Mouse (Mus musculus) megakaryocyte progenitor cell, adult 5-6 weeks (primary cell): ENCODE results near the gene Astl. TPM values are rescaled to one million over a fixed set of nuclear protein-coding genes. Genes with fewer than 3 reads are reported as not detected.

ENCODE experiments used
- ATAC-seq: replicated peaks from 2 replicates; pipeline ENCODE4 v1.8.0; 2016; ENCODE audit warnings: mild to moderate bottlenecking, moderate TSS enrichment, inconsistent platforms; ENCODE audit not compliant: poor library complexity
- total RNA-seq, 2 experiments: library from RNA; stranded (forward) in 1 of 2; stranded (reverse) in 1 of 2; fragments of 157-497, 149-512 nt in 1 of 2; fragments of 200-1000 nt in 1 of 2; gene quantifications; 2 replicates each; pipeline versions ENCODE4 v1.2.3 to v1.2.4; 2015 to 2017

The Astl gene
- 0.15 and 0.30 TPM in 2 replicates for total RNA-seq (2015)
- 0.24 TPM in 1 of 2 replicates, not detected in the other for total RNA-seq (2017)

DNA sequence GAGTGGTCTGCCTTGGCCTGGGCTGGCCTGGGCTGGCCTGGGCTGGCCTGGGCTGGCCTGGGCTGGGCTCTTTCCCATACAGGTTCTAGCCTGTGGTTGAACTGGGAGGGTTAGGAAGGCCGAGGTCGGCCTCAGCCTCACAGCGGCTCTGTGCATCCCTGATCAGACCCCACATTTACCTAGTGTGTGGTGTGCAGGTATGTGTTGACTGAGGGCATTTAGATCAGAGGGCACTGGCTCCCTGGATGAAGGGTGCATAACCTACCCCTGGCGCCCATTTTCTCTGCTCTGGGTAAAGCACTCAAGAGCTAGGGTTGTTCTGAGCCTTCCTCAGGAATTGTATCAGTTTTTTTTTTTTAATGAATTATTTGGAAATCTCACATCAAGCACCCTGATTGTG, at the start of gene Astl:
Gene Astl (plus strand): TSS at position 224 of the 400 bp plus-strand sequence.
- ATAC-seq, result no peak

- no peak for ATAC-seq
These were observed 46.2 kb upstream of the Astl start for GRCm38 (mm10) chr2:127292250-127292649.

- no peak for ATAC-seq
These were observed 41.2 kb upstream of the Astl start for GRCm38 (mm10) chr2:127297001-127297805.

DNA sequence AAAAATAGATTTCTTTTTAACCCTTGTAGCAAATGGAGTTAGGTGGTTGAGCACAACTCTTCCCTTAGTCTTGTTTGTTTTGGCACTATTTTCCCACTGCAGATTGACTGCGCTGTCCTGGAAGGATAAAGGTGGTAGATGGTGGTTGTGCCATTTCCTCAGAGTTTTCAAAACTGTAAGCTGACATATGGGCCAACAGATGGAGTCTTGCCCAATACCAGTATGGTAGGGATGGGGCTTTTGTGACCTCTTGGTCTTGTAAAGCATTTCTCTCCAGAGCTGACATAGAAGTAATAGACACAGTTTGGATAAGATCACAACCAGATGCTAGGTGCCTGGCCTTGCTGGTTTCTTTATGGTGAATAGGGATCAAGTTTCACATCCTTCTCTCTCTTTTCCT, 40.4 kb upstream of the Astl start:
- ATAC-seq, result no peak

GRCm38 (mm10) chr2:127300701-127301100, 37.7 kb upstream of the Astl start:
- peak; percentile 57 for ATAC-seq

GRCm38 (mm10) chr2:127301883-127302282, 36.6 kb upstream of the Astl start:
- ATAC-seq, result peak; percentile 59

GRCm38 (mm10) chr2:127304192-127304591, 34.2 kb upstream of the Astl start:
- ATAC-seq, result peak; percentile 26; the same call in 1 of the 2 replicates

- 0 out of 2 replicates have a peak, but pooled peaks have one; percentile 18 for ATAC-seq
These were observed 33.7 kb upstream of the Astl start for GRCm38 (mm10) chr2:127304609-127305210.

DNA sequence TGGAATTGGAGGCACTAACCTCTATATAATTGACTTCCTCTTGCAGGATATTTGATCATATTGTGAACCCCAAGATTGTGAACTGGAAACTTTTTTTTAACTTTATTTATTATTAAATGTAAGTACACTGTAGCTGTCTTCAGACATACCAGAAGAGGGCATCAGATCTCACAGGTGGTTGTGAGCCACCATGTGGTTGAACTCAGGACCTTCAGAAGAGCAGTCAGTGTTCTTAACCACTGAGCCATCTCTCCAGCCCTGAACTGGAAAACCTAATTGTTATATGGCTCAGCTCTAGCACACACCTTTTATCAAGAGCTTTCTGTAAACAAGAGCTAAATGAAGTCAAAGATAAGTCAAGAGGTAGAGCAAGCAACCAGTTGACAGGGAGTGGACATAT, 32.3 kb upstream of the Astl start:
- ATAC-seq, result no peak

GRCm38 (mm10) chr2:127307179-127307578, 31.3 kb upstream of the Astl start:
- ATAC-seq, result peak; percentile 61

DNA sequence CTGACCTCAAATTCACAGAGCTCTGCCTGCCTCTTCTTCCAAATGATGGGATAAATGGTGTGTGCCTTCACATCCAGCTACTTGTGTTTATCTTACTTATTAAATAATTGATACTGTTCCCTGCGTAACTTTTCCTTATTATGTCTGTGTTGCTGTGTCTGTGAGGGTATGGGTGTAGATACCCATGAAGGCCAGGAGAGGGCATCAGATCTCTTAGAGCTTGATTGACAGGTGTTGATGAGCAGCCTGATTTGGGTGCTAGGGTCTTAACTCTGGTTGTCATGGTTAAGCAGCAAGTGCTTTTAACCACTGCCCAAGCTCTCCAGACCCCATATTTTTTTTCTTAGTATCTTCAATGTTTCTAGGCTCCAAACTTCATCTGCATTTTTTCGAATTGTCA, 29.8 kb upstream of the Astl start:
- ATAC-seq, result peak; percentile 74; the same call in 1 of the 2 replicates

- no peak for ATAC-seq
These were observed 28.2 kb upstream of the Astl start for GRCm38 (mm10) chr2:127310246-127310645.

DNA sequence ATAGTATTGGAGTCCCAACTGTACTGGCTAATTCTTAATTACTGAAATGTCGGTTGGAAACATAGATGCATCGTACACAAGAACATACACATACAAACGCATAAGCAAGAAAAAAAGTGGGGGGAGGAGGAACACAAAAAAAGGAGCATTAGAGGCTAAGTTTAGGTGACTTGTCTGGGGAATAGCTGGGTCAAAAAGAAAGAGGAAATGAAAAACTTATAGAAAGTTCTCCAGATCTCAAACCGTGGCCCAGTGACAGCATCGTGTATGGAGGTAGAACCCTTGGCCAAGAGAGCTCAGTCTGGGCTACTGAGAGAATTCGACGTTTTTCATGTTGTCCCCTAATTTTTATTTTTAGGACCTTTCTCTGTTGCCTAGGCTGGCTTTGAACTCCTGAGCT, 27.8 kb upstream of the Astl start:
- ATAC-seq, result no peak

DNA sequence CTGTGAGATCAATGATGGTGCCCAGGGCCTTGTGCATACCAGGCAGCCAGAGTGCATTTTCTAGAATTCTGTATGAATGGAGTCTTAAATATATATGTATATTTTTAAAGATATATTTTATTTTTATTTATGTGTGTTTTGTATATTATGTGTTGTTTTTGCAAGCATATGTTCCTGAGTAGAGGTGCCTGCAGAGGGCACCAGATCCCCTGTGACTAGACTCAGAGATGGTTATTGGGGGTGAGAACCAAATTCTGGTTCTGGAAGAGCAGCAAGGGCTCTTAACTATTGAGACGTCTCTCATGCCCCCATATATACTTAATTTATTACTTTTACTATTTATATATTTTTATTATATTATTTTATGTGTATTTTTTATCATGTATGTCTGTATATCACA, 27.2 kb upstream of the Astl start:
- no peak for ATAC-seq

- ATAC-seq, result no peak
These were observed 25.6 kb upstream of the Astl start for GRCm38 (mm10) chr2:127312801-127313200.

DNA sequence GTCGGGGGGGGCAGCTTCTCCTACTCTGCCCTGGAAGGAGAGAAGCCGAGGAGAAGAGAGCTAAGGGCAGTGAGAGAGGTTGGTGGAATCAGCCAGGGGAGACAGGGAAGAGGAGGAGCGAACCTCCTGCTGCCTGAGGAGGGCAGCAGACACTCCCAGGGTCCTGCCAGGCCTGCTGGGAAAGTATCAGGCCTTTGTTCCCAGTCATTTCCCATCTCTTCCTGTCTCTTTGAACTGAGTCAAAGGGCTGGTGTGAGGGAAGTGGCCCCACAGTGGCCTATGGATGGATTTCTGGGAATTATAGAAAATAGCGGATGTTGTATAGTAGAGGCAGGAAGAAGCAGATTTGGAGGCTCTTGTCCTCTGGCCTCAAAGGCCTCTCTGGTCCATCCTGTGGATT, 24.6 kb upstream of the Astl start:
- no peak for ATAC-seq

DNA sequence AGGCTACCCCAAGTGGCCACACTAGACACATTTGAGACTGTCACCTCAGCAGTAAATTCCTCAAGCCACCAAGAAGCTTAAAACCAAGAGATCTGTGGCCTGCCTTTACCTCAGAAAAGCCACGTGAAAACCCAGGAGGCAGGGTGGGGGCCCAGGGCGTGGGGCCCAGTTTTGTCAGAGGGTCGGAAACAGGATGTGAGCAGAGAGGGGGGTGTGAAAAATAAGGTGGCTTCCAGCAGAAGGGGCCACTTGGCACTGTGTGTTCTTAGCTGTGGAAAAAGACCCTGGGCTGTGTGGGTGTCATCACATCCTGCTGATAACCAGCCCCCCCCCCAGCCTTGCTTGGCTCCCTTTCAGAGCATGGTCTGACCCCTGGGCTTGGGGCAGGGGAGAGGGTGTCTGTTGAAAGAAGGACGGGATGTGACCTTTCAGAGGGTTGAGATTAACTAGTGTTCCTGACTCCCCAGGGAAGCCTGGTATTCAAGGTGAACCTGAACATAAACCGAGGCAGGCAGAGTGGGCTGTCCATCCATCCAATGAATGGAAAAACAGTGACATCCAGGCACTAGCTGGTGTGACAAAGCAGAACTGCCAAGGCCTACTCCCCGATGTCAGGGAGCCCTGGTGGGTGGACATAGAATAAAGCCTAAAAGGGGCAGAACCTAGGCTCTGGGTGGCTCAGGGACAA, 23.8 kb upstream of the Astl start:
- peak; percentile 43 for ATAC-seq

GRCm38 (mm10) chr2:127315155-127315470, 23.3 kb upstream of the Astl start:
- ATAC-seq, result no peak

DNA sequence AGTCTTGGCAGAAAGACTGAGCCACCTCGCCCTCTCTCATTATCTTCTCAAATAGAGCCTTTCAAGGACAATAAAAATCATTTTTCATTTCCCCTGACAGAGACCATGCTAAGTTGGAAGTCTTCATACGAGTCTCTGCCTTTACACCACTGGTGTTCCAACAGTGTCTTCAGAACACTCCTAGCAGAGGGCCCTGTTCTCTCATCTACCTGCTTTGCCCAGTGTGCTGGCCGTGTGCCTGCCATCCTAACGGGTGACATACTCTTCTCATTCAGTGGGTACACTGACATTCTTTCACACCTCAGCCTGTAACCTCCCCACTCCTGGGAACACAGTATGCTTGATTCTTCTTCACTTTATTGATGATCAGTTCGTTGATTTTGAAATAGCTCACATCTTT, 22.0 kb upstream of the Astl start:
- no peak for ATAC-seq

DNA sequence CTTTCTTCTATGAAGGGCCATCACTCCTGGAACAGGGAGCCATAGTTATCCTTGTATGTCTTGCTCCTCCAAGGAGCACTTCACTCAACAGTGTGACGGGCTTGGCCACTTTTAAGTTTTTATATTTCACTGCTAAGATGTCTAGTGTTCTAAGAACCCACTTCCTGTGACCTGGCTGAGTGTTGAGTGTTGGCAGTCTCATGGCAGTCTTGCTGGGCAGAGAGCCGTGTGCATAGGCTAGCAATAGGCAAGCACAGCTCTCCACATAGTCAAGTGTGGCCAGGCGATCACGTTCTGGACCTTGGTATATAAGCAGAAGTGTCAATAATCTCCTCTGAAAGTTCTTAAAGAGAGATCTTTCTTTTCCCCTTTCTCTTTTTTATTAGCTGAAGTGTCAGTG, 20.3 kb upstream of the Astl start:
- ATAC-seq, result no peak

DNA sequence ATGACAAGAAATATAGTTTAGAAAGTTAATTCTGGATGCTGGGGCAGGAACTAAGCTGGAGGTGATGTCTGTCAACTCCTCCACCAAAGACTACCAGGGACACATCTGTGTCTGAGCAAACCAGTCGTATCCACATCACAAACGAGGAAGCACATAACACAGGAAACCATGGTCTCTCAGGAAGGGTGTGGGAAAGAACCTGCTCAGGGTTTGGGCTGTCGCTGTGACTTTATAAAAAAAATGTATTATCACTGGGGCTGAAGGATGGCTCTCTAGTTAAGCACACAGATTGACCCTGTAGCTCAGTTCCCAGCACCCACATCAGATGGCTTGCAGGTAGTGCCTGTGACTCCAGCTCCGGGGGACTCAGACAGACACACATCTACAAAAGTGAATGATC, 19.4 kb upstream of the Astl start:
- no peak for ATAC-seq
